Mouse (Mus musculus) spleen, adult 18-20 months (tissue): ENCODE results near the gene Ncoa7.

ENCODE experiments used
- DNase-seq, 2 experiments: peaks; one replicate each; pipeline ENCODE4 v3.0.0; 2022; ENCODE audit warnings: mixed read lengths in 2 of 2

Gene Ncoa7

DNA sequence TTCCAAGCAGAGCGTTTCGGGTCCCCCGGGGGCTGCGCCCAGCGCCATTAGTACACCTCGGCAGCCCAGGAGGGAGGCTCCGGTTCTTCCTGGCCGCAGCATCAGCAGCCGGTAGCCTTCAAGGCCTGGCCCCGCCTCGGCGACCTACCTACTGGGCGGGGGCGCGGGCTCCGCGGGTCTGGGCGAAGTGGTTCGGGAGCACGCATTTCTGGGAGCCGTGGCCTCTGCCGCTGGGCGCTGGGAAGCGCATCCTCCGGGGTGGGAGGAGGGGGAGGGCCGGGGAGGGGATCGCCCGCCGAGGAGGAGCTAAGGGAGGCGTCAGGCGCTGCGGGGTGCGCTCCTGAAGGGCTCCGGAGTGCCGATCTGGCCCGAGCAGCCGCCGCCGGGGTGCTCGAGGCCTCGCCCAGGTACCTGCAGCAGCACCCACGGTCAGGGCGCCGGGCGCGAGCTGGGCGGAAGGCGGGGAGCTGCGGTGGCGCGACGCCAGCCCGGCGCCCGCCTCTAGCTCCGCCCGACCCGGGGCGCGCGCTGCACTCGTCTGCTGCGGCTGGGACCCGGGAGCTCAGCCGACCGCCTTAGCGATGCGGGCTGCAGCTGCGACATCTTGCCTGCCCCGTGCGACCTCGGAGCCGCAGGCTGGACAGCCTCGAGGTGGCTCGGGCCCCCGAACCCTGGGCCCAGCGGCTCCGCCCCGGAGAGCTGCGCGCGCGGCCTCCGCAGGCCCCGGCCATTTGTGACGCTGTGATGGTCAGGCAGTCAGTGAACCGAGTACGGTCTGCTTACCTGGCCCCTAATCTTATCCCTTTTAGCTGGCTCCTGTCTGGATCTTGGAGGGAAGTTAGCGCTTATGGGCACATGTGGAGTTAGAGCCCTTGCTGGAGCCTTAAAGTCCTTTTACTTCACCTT lies at the start of gene Ncoa7:
Gene Ncoa7, minus strand, starts transcription at position 646 of the 906 bp plus-strand sequence.
- DNase-seq = peak; percentile 71 to 77

DNA sequence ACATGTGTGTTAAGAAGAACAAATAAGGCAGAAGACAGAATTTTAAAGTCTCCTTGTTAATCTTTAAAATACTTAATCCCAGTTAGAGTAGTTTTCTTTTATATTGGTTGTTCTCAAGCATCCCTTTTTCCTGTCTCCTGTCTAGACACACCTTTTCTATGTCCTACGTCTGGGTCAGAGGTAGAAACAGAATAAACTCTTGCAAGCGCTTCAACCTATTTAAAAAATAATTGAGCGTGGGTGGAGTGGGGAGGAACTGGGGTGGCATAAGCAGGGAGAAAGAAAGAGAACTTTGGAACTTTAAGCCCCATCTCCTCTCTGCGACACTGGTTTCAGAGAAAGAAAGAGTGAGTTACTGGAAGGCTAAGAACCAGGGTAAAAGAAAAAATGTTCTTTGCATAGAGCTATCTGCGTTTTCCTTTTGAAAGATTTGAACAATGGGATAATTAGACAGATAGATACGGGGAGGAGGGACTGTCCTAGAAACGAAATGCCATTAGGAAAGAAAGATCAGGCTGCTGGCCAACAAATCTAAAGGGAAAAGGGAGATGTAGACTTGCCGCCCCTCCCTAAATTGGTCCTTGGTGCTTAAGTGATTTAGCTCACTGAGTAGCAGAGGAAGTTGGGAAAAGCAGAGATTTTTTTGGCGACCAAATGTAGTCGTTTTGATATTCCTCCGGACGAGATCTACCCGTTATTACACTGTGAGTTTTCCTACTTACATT lies 42.1 kb upstream of the Ncoa7 start:
- no peak for DNase-seq

DNA sequence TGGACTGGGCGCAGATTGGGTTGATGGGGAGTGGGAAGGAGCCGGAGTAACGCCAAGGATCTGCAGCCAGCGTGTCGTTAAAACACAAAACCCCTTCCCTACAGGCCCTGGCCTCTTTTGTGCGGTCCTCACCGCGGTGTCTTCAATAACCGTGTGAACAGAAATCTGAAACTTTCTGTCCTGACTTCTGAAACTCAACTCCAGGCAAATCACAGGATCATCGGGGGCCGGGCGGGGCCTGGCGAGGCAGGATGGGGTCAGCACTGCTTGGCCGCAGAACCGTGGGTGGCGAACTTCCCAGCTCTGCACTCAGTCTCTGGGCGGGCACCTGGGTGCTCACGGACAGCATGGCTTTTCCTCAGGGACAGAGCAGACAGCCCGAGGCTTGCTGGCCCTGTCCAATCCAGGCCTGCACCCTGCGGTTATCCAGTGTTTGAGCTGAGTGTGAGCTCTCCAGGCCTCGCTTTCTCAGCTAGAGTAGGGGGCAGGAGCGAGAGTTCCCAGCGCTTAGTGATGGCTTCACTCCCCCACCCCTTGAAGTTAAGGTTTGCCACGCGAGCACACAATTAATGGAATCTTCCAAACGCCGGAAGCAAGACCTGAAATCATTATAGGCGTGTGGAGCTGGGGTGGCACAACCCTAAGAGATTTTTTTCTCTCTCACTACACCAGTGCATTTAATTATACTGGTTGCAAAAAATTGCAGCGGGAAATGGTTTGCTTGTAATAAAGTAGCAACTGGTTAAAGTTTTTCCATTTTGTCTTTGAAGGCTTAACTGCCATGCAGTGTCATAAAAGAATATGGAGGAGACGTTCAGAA lies 41.3 kb upstream of the Ncoa7 start:
- DNase-seq = peak in 1 of 2 experiments; percentile 5

DNA sequence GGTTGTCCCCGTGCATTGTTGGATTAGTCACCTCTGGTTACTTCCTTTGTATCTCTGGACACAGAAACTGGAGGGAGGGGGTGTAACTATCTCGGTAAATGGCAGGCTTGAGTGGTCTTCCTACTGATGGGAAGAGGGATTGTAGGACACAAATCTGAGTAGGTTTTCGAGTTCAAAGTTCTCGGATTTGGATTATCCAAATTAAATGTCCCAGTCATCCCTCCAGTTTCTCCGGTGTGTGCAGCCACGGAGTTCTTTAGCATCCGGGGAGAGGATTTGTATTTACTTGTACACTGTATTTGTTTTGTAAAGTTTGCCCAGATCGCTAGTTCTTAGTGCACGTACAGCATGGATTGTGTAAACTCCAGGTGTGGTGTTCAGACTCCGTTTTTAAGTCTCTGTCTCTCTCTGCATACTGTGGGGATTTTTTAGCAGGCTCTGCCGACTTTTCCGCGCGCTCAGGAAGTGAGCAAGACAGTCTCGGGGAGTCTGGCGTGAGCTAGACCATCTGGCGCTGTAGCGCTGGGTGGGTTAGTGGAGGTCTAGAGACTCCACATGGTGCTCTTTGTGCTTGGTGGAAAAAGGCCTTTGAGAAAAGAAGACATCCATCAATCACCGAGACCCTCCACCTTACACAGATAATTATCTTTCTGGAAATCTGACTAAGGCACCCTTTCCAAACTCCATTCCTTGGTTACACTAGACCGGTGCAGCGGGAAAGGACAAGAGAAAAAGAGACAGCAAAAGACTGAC lies 40.5 kb upstream of the Ncoa7 start:
- peak in 1 of 2 experiments; percentile 12 for DNase-seq

DNA sequence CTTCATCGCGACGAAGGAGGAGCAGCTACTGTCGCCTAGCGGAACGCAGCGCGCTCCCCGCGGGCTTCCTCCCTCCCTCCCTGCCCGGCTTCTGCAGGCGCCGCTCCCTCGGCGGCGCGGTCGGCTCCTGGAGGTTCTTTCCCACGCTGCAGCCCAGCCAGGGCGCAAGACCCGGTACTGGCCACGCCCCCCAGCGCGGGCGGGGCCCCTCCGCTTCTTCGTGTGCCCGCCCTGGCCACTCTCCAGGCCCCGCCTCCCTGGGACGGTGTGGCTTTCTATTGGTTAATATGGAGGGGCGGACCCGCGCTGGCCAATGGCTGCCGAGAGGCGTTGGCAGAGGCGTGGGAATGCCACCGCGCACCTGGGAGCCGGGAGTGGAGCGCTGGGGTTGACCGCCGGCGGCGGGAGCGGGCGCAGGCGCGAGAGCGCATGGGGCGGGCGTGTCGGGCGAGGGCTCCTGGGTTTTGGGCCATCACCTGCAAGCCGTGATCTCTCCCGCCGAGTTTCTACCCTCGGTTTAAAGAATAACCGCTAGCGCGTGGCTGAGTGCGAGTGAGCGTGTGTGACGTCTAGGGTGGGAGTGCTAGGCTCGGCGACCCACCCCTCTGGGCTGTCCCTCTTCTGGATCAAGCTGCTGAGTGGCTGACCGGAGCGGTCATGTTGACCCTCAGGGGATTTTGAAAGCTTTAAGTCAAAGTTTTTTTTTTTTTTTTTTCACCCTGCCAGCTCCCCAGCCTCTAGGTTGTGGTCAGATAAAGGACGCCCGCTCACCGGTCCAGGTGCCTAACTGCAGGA lies 39.7 kb upstream of the Ncoa7 start, which contains the start of gene Hey2:
Gene Hey2, minus strand, starts transcription at position 159 of the 795 bp plus-strand sequence.
- DNase-seq = peak; percentile 95 to 97

DNA sequence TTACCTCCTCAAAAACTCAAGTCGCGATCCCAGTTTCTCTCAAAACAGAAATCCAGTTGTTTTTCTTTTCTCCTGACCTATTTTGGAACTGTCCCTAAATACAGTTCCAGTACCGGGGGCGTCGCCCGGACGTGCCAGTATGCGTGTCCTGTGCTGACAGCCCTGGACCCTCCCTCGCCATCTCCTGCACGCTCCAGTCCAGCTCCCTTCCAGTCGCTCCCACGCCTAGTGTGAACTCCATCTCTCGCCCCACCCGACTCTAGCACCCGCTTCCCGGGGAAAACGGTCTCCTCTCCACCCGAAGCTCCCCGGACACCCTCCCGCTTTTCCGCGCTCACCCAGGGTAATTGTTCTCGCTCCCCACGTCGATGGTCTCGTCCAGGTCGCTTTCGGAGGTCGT lies 39.1 kb upstream of the Ncoa7 start:
- no peak for DNase-seq

DNA sequence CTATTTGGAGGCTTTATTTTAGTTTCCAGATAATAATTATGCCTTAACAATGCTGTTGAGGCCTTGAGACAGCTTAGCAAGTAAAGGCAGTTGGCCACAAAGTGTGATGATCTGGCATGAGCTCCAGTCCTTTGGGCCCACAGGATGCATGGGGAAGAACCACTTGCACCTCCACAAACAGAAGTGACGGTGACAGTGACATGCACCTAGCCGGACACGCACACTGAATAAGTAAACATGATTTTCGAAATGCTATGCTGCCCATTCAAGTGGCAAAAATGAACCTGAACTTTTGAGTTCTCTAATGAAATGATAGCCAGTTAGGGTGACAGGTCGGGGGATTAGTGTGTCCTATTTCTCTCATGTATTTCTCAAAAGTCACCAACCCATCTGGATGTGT lies 37.7 kb upstream of the Ncoa7 start:
- no peak for DNase-seq

DNA sequence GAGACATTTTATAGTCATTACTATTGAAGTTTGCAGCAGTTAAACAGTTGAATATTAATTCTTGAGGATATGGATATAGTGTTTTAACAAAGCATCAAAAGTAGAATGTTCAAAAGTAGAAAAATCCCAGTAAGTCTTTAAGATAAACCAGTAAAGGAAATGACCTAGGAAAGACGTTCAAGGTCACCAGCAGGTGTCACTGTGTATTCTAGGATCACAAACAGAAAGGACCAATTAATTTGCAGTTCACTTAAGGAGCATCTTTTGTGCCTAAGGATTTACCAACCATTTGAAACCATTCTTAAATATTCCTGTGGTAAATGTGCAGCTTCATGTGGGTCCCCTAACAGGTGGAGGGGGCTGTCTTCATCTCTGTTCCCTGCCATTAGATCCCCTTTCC lies 35.1 kb upstream of the Ncoa7 start:
- DNase-seq = no peak

DNA sequence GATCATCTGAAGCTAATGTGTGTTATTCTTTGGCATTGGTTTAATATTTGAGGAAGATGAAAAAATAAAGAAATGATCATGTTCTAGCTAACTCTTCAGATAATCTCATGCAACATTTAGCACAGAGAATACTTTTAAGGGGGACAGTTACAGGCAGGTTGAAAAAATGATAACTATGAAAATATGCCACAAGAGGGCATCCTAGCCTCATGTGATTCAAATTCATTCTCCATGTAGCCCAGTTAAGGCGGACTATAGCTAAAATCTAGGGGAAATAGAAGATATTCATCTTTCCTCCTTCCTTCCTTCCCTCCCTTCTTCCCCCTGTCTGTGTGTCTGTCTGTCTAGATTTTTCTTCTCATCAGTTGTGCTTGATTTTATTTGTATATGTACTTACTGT lies 21.9 kb upstream of the Ncoa7 start:
- DNase-seq = no peak

DNA sequence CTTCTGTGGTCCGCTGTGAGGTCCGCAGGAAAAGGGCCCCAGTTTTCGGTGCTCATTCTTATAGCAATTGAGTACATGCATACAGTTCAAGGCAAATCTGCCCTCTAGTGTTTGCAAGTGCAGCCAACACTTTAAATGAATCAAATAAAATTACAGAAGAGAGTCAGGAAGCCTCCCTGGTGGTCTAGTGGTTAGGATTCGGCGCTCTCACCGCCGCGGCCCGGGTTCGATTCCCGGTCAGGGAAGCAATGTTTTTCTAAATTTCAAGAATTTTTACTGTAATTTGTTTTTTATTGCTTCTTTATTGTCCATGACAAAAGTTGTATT lies 7.8 kb upstream of the Ncoa7 start:
- DNase-seq = peak; percentile 50 to 70

DNA sequence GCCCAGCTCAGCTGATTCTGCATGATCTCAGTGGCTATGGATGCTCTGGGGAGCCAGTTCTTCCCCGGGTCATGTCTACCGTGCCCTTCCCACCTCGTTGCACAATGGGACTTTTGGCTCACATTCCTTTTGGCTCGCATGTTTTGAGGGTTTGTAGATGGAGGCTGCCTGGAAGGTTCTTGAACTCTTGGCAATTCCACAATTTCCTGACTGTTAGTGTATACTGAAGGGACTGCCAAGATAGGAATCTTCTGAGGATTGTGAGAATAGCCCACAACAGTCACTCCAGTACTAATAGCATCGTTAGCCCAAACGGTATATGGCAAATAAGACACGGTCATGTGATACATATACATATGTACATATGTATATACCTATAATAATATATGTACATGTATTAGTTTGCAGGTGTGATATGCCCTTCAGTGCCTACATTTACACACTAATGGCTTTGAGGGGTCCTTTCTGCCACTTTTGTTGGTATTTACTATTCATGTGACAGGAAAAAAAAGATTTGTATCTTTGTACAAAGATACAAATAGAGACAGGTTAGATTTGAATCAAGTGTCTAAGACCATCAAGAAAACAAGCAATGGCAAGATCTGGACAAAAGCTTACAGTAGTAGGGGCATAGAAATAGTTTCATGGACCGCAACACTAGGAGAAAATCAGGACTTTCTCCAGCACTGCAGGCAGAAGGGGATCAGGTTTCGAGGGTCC lies 7.3 kb upstream of the Ncoa7 start:
- DNase-seq = no peak

DNA sequence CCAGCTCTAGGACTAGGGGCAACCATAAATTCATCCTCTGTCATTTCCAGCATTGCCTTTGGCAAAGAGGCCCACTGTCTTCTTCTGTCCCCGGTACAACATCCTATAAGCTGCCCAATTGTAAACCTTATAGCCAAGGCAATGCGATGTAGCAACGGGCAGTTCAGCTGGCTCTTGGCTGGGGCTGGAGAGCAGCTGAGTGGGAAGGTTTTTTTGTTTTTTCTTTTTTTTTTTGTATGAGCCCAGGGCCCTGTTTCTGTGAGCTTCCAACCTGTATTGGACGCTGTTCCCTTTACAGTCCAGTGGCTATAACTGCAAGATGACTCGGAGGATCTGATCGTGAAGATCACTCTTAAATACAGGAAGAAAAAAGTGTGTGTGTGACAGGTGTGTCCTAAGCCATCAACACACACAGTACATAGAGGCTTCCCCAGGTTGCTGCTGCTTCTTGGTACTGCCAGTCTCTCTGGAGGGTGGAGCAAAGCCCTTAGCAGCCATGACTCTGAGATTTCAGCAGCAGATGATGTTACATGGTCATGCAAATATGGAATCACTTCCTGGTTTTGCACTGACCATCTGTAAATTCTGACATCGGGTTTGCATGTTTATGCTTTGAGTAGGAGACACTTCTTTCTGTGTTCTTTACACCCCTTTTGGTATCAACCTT lies 594 bp upstream of the Ncoa7 start:
- DNase-seq = no peak

DNA sequence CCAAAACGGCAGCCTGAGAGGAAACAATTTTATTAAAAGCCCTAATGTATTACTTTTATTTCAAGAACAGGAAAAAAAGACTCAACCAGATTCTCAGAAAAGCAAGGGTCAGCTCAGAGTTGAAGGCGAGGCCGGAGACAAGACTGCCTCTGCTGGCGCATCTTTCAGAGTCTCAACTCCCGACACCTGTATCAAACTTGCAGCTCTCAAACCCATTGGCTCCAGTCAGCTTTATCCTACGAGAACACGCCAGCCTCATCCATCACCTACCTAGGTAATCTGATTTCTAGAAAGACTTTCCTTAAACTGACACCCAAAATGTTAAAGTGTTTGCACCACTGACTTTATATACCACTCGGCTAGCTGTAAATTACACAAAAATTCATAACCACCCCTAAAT lies 1.1 kb downstream of the Ncoa7 start:
- DNase-seq = peak in 1 of 2 experiments; percentile 21

DNA sequence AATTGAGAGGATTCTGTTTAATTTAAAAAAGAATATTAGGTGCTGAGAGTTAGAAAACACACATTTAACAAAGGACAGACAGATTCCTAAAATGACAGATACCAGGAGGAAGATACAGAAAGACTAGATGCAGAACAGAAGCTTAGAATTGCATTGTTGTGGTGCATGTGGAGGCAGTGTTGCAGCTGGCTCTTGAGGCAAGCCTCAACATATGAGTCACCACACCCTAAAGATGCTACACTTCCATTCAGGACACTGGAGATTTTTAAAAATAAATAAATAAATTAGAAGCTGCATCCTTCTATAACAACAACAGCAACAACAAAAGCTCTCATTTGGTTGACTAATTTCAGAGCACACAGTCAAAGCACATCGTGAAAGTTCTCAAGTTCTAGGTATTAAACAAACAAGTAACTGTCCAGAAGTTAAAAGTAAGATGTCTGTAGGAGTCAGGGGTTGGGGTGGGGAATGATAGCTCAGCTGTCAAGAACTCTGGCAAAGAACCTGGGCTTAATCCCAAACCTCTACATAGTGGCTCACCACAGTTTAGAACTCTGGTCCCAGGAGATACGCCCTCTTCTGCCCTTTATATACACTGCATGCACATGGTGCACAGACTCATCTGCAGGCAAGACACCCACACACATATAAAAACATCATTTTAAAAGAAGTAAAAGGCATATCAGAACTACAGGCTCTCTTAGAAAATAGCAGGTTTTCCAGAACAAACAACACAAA lies 3.2 kb downstream of the Ncoa7 start:
- no peak for DNase-seq

DNA sequence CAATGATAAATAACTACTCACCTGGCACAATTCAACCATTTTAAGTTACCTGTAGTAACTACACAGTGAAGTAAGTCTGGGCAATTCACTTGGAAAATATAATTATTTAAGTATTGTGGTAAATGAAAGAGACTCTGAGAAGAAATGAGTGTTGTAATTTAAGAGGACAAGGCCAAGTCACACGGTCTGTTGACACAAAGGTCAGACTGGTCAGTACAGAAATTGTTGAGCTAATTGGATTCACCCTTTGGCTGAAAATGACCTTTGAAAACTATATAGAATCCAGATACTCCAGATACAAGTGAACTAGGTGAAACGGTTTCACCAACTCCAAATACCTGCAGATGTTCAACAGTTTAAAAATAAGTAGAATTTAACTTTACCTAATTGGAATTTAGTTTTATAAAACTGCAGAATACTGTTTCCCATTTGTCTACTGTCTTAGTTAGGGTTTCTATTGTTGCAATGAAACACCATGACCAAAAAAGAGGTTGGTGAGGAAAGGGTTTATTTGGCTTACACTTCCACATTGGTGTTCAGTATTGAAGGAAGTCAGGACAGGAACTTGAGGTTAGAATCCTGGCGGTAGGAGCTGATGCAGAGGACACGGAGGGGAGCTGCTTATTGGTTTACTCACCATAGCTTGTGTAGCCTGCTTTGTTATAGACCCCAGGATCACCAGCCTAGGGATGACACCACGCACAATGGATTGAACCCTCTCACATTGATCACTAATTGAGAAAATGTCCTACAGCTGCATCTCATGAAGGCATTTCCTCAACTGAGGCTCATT lies 6.5 kb downstream of the Ncoa7 start:
- no peak for DNase-seq

DNA sequence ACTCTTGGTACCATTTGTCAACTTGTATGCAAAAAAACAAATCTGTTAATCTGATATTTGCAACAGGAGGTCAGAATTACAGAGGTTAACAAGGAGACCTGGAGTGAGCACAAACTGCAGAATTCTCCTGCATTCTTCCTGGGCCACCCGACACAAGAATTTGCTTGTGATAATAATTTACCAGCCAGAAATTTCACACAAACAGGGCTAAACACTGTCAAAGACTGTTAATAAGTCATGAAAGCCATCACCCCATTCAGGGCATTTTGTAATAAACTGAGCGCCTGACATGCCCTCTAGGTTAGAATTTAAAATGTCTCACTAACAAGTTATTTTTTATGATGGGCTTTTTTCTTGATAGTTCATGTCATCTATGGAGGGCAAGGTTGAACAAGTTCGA lies 12.1 kb downstream of the Ncoa7 start:
- no peak for DNase-seq

DNA sequence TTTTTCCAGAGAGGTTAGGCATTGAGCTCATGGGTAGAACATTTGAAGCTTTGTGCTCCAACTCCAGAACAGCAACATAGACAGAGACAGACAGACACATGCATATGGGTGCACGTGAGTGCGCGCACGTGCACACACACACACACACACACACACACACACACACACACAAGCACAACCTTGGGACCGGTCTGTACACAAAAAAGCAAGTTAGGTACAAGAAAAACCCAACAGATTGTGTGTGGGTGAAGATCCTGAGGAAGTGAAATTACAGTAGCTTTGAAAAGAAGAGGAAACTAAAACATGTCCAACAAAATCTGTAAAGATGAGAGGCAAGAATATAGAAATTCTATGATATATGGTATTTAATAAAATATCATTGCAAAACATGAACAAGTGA lies 13.6 kb downstream of the Ncoa7 start:
- no peak for DNase-seq

DNA sequence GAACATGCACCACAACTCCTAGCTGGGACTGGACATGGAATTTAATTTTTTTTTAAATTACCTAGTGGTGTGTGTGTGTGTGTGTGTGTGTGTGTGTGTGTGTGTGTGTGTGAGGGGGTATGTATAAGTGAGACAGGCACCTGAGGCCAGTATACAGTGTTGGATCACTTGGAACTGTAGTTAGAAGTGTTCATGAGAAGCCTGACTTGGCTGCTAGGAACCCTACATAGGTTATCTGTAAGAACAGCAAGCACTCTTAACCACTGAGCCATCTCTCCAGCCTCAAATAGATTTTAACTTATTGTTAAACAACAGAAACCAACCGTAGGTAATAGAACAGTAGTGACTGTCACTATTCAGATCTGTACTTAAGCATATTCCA lies 14.8 kb downstream of the Ncoa7 start:
- DNase-seq = no peak
